Mouse (Mus musculus) mammary gland, adult 2 months (tissue): Measurements from ENCODE around the gene Vmn2r78. TPM values are rescaled to one million over a fixed set of nuclear protein-coding genes. Genes with fewer than 3 reads are reported as not detected.

ENCODE experiments used
- polyA plus RNA-seq: library from polyadenylated mRNA; depleted of rRNA; stranded (reverse); fragments of >200 nt; gene quantifications from 2 replicates; pipeline ENCODE4 v1.2.3, GENCODE M21; 2012; ENCODE audit warnings: low replicate concordance; rRNA removed

Vmn2r78 gene
- not detected in 2 replicates for polyA plus RNA-seq

GRCm38 (mm10) chr7:86914794-86915193, at the start of gene Vmn2r78:
Vmn2r78 (plus strand) TSS chr7:86915094.

GRCm38 (mm10) chr7:86995815-86996214, 80.9 kb downstream of the Vmn2r78 start, which contains the start of gene Vmn2r79:
Vmn2r79 (plus strand) TSS chr7:86996115.

Other genes starting within 250 kb of the Vmn2r78 start
- gene Olfr292, start 226.8 kb upstream of the Vmn2r78 start, polyA plus RNA-seq: not detected in 2 replicates
- 0.62 TPM in 2 replicates for gene Folh1, start 139.2 kb upstream of the Vmn2r78 start, polyA plus RNA-seq
- gene Vmn2r77, start 120.1 kb upstream of the Vmn2r78 start, polyA plus RNA-seq: not detected in 2 replicates
- not detected in 2 replicates for gene Vmn2r79, start 81.0 kb downstream of the Vmn2r78 start, polyA plus RNA-seq